Mouse (Mus musculus) neural tube, embryonic 11.5 days (tissue): ENCODE results near the gene Tmtc1. TPM values are rescaled to one million over a fixed set of nuclear protein-coding genes. Genes with fewer than 3 reads are reported as not detected.

Source experiments
- ATAC-seq: fragments of 200-750 bp; cut with Nextera tagmentation; 2 replicates; pipeline ENCODE4 v1.8.0; 2017; ENCODE audit warnings: moderate number of reproducible peaks, mild to moderate bottlenecking, moderate TSS enrichment, moderate library complexity; ENCODE audit not compliant: insufficient read depth, low FRiP score, low TSS enrichment
- DNase-seq: peaks from one replicate; pipeline ENCODE4 v3.0.0-alpha.2; 2015; ENCODE audit warnings: low spot score
- H3K27ac ChIP-seq: fragments of 300-500 bp; sonication (generic); 2 replicates; pipeline ENCODE4 v1.5.1; 2014; ENCODE audit warnings: low read depth, mild to moderate bottlenecking, low read length
- H3K27me3 ChIP-seq: fragments of 300-500 bp; sonication (generic); 2 replicates; pipeline ENCODE4 v1.6.1; 2014; ENCODE audit warnings: mild to moderate bottlenecking, low read length, mixed read lengths; ENCODE audit not compliant: control insufficient read depth, insufficient read depth
- H3K36me3 ChIP-seq: fragments of 300-500 bp; sonication (generic); 2 replicates; pipeline ENCODE4 v1.6.1; 2014; ENCODE audit warnings: mild to moderate bottlenecking, low read length, moderate library complexity, mixed read lengths; ENCODE audit not compliant: control insufficient read depth, insufficient read depth
- H3K4me1 ChIP-seq: fragments of 300-500 bp; sonication (generic); 2 replicates; pipeline ENCODE4 v1.6.1; 2014; ENCODE audit warnings: low read length, mixed read lengths; ENCODE audit not compliant: control insufficient read depth, insufficient read depth
- H3K4me2 ChIP-seq: fragments of 300-500 bp; sonication (generic); 2 replicates; pipeline ENCODE4 v1.6.1; 2014; ENCODE audit warnings: low read depth, mild to moderate bottlenecking, moderate library complexity
- H3K4me3 ChIP-seq: fragments of 300-500 bp; sonication (generic); 2 replicates; pipeline ENCODE4 v1.5.1; 2014; ENCODE audit warnings: low read depth, low read length
- H3K9ac ChIP-seq: fragments of 300-500 bp; sonication (generic); 2 replicates; pipeline ENCODE4 v1.6.1; 2014; ENCODE audit warnings: mild to moderate bottlenecking, low read length
- H3K9me3 ChIP-seq: fragments of 300-500 bp; sonication (generic); 2 replicates; pipeline ENCODE4 v1.6.1; 2016; ENCODE audit warnings: low read length; ENCODE audit not compliant: control insufficient read depth
- WGBS: fragments of 180-500 bp; shearing (Covaris S2); extraction: QIAGEN DNeasy Blood & Tissue Kit; methylation state at CpG from one replicate; pipeline ENCODE4 v1.1.7; 2014; 5-methylcytosine and 5-hydroxymethylcytosine counted together
- polyA plus RNA-seq: library from polyadenylated mRNA; unstranded; fragments of >200 nt; fragmentation: Nextera tagmentation; extraction: Ambion mirVana; gene quantifications from 2 replicates; pipeline ENCODE4 v1.2.1, GENCODE M21; 2014

Gene Tmtc1
- polyA plus RNA-seq = 1.1 and 1.4 TPM in 2 replicates

DNA sequence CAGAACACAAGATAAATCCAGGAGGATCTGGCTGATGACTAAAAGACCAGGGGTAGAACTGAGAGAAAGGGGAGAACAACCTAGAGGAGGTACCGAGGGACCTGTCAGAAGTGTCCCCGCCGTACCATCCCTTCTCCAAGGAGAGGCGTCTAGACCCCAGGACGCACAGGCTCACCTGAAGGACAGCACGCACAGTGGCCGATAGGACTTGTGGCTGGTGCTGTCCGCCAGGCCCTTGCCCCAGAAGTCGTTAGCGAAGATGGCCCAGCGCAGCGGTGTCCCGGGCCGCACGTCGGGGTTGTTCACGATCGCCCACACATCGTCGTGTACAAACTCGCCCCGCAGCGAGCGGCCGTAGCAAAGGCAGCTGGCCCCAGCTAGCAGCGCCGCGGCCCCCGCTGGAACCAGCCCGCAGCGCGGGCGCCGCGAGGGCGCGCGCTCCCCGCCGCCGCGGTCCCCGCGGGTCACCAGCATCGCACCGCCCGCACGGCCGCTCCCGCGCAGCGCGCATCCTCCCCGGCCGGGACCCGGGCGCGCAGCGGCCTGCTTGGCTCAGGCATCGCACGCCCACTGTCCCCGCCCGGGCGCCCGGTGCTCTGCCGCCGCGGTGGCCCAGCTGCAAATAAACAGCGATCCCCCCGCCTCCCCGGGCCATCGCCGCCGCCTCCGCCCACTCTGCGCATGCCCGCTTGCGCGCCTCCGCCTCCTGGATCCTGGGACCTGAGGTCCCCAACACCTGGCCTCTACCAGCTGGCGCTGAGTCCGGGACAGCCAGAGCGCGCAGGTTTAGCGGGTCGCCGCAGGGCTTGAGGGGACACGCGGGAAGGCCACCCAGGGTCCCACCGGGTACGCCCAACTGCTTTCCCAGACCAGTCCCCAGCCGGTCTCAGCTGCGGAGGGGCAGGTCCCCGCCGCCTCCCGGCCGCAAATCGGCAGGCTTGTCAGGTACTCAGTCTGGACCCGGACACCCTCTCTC, at the start of gene Tmtc1:
Gene Tmtc1, minus strand, starts transcription at position 664 of the 976 bp plus-strand sequence.
- Histone ChIP-seq H3K4me1 (peaks cover 13% of the 10 kb centered on the region; the same call in 1 of the 2 replicates), H3K27me3 (peaks cover 24% of the 10 kb centered on the region), H3K9ac (peak within 1 kb of the TSS; percentile 60), H3K4me3 (peak within 1 kb of the TSS; percentile 64), H3K36me3 (no peaks in the 10 kb centered on the region), H3K9me3 (no peaks in the 10 kb centered on the region), H3K27ac (0 out of 2 replicates have a peak within 1 kb of the TSS, but pooled peaks have one; percentile 42), H3K4me2 (peak within 1 kb of the TSS; percentile 91)
- under 1% methylated on average over 84 of the region's 99 CpGs for WGBS
- DNase-seq (peak; percentile 74), ATAC-seq (peak; percentile 83)

DNA sequence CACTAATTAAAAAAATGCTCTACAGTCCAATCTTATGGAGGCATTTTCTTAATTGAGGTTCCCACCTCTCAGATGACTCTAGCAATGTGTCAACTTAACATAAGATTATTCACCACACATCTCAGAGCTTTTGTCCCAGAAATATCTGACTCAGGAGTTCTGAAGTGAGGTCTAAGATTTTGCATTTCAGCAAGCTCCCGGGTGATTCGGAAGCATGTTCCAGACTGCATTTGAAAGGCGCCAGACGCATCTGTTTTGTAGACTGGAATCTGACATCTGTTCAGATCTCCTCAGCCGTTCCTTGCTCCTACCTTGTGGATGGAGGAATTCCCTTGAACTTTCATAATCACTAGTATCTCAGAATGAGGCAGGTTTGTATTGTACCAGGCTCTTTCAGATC, 47.7 kb upstream of the Tmtc1 start:
- Histone ChIP-seq H3K27ac (no peak overlapping the region), H3K9me3 (no peaks in the 10 kb centered on the region), H3K4me2 (no peak overlapping the region), H3K27me3 (no peaks in the 10 kb centered on the region), H3K9ac (no peak overlapping the region), H3K4me3 (no peak overlapping the region), H3K36me3 (no peaks in the 10 kb centered on the region), H3K4me1 (no peaks in the 10 kb centered on the region)
- WGBS = 85% methylated on average over 5 of the region's 5 CpGs
- ATAC-seq (no peak), DNase-seq (no peak)

DNA sequence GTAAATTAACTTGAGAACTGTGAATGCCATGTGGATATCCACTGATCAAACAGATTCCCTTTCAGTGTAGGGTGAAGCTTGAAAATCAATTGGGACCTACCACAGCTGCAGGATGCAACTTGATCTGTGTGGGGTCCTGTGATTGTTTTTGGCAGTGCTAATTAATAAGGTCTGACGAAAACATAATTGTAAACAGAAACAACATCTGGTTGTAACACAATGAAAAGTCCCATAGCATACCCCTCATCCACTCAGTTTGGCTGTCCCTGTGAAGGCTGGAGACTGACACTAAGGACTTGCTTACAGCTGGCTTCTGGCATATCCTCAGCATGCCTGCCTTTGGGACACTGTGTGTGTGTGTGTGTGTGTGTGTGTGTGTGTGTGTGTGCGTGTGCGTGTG, 42.6 kb upstream of the Tmtc1 start:
- H3K36me3 ChIP-seq = no peaks in the 10 kb centered on the region
- DNase-seq (no peak), ATAC-seq (no peak)
- H3K4me1 ChIP-seq = no peaks in the 10 kb centered on the region
- H3K27ac ChIP-seq = no peak overlapping the region
- no peak overlapping the region for H3K4me3 ChIP-seq
- WGBS = 73% methylated on average over 2 of the region's 3 CpGs
- no peaks in the 10 kb centered on the region for H3K9me3 ChIP-seq
- no peak overlapping the region for H3K9ac ChIP-seq
- H3K4me2 ChIP-seq = no peak overlapping the region
- no peaks in the 10 kb centered on the region for H3K27me3 ChIP-seq

- Histone ChIP-seq H3K4me3 (no peak overlapping the region), H3K36me3 (no peaks in the 10 kb centered on the region), H3K9ac (no peak overlapping the region), H3K27me3 (no peaks in the 10 kb centered on the region), H3K4me2 (no peak overlapping the region), H3K4me1 (no peaks in the 10 kb centered on the region), H3K9me3 (no peaks in the 10 kb centered on the region), H3K27ac (no peak overlapping the region)
- no peak for DNase-seq
- no peak for ATAC-seq
Observed at GRCm38 (mm10) chr6:148481894-148482293, 37.7 kb upstream of the Tmtc1 start.

DNA sequence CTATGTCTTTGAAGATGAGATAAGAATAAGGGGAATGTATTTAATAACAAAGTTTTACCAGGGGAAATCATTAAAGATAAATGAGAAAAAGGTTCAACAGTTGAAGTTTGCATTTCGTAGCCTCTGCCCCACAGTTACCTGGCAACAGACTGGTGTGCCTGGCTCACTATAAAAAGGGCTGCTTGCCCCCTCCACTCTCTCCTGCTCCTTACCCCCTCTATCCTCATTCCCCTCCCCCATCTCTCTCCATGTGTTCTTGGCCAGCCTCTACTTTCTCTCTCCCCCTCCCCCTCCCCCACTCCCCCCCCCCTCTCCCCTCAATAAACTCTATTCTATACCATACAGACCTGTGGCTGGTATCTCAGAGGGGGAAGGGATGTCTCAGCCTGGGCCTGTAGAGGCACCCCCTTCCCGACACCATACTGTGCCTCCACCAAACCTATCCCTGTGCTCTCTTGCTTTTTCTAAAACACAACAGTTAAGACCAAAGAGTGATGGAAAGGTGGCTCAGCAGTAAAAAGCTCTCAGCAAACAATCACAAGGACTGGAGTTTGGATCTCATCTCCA, 35.6 kb upstream of the Tmtc1 start:
- Histone ChIP-seq H3K9me3 (no peaks in the 10 kb centered on the region), H3K4me2 (no peak overlapping the region), H3K27ac (no peak overlapping the region), H3K4me1 (no peaks in the 10 kb centered on the region), H3K36me3 (no peaks in the 10 kb centered on the region), H3K9ac (no peak overlapping the region), H3K4me3 (no peak overlapping the region), H3K27me3 (no peaks in the 10 kb centered on the region)
- peak; percentile 35; the same call in 1 of the 2 replicates for ATAC-seq
- no peak for DNase-seq
- WGBS = 62% methylated on average over 2 of the region's 2 CpGs

- WGBS = 79% methylated on average over 6 of the region's 6 CpGs
- no peak overlapping the region for H3K9ac ChIP-seq
- H3K4me2 ChIP-seq = no peak overlapping the region
- H3K4me1 ChIP-seq = no peaks in the 10 kb centered on the region
- H3K4me3 ChIP-seq = no peak overlapping the region
- no peak for ATAC-seq
- no peaks in the 10 kb centered on the region for H3K27me3 ChIP-seq
- no peak overlapping the region for H3K27ac ChIP-seq
- H3K9me3 ChIP-seq = no peaks in the 10 kb centered on the region
- H3K36me3 ChIP-seq = no peaks in the 10 kb centered on the region
- DNase-seq = no peak
Observed at GRCm38 (mm10) chr6:148478350-148478749, 34.2 kb upstream of the Tmtc1 start.

- H3K36me3 ChIP-seq = no peaks in the 10 kb centered on the region
- H3K4me3 ChIP-seq = no peak overlapping the region
- ATAC-seq (no peak), DNase-seq (no peak)
- H3K4me2 ChIP-seq = no peak overlapping the region
- WGBS = 95% methylated on average over 3 of the region's 3 CpGs
- no peaks in the 10 kb centered on the region for H3K9me3 ChIP-seq
- no peak overlapping the region for H3K9ac ChIP-seq
- no peaks in the 10 kb centered on the region for H3K27me3 ChIP-seq
- H3K4me1 ChIP-seq = no peaks in the 10 kb centered on the region
- H3K27ac ChIP-seq = no peak overlapping the region
Observed at GRCm38 (mm10) chr6:148472289-148472688, 28.1 kb upstream of the Tmtc1 start.

DNA sequence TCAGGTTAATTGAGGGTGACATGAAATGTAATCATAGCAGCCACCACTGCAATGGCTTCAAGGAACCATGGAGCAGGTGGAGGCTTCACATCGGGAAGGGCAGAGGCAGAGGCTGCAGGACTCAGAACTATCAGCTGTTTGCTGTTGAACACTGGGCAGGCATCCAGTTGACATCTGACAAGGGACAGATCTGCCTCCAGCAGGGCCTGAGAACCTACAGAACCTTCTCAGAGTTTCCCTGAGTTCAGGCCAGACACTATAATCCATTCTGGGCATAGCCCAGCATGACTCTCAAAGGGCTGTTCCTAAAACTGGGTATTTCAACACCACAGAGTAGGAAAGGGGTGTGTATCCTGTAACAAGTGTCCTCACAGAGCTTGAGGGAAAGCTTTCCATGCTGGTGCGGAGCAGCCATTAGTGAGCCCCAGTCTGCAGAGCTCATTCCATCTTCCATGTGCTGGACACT, 23.8 kb upstream of the Tmtc1 start:
- ATAC-seq = no peak
- Histone ChIP-seq H3K27me3 (no peaks in the 10 kb centered on the region), H3K4me3 (no peak overlapping the region), H3K36me3 (no peaks in the 10 kb centered on the region), H3K9me3 (no peaks in the 10 kb centered on the region), H3K27ac (no peak overlapping the region), H3K4me2 (no peak overlapping the region), H3K4me1 (no peaks in the 10 kb centered on the region), H3K9ac (no peak overlapping the region)
- DNase-seq = no peak
- 55% methylated on average over 2 of the region's 2 CpGs for WGBS
